Mouse (Mus musculus) ES-E14 (cell line): ENCODE measurements around the gene Abhd10. TPM values are rescaled to one million over a fixed set of nuclear protein-coding genes. Genes with fewer than 3 reads are reported as not detected.
A peak's percentile ranks its signal among the peaks of the same experiment; 100 is the strongest.

Experiments used
- DNase-seq: peaks from one replicate; pipeline ENCODE4 v3.0.0-alpha.2; 2013; ENCODE audit warnings: low read depth, low spot score
- H3K27ac ChIP-seq: 2 replicates; pipeline ENCODE4 v1.5.1; 2012; ENCODE audit warnings: low read depth, mild to moderate bottlenecking, low read length, moderate library complexity, mixed read lengths; ENCODE audit not compliant: poor library complexity, insufficient read depth, severe bottlenecking
- H3K36me3 ChIP-seq: 2 replicates; pipeline ENCODE4 v1.6.1; 2012; ENCODE audit warnings: mild to moderate bottlenecking, low read length, moderate library complexity, mixed read lengths; ENCODE audit not compliant: control insufficient read depth, poor library complexity, insufficient read depth, severe bottlenecking
- H3K4me1 ChIP-seq, 2 experiments: fragments of 150-350 bp in 1 of 2; sonication (generic) in 1 of 2; 2 replicates each; pipeline ENCODE4 v1.6.1; 2012; ENCODE audit warnings: low read length in 2 of 2, mild to moderate bottlenecking in 1 of 2, mixed read lengths in 1 of 2; ENCODE audit not compliant: control insufficient read depth in 2 of 2, insufficient read depth in 2 of 2, poor library complexity in 1 of 2
- H3K4me3 ChIP-seq, 2 experiments: fragments of 150-350 bp in 1 of 2; sonication (generic) in 1 of 2; 2 replicates each; pipeline ENCODE4 v1.5.1; 2012; ENCODE audit warnings: low read length in 2 of 2, low read depth in 1 of 2, mild to moderate bottlenecking in 1 of 2, mixed read lengths in 1 of 2; ENCODE audit not compliant: insufficient read depth in 1 of 2, poor library complexity in 1 of 2, severe bottlenecking in 1 of 2
- H3K9ac ChIP-seq: 2 replicates; pipeline ENCODE4 v1.6.1; 2012; ENCODE audit warnings: low read depth, mild to moderate bottlenecking, low read length, mixed read lengths; ENCODE audit not compliant: poor library complexity, insufficient read depth, severe bottlenecking
- H3K9me3 ChIP-seq: fragments of 150-350 bp; sonication (generic); 2 replicates; pipeline ENCODE4 v1.6.1; 2012; ENCODE audit warnings: low read depth, mild to moderate bottlenecking, low read length; ENCODE audit not compliant: control insufficient read depth, insufficient read depth
- CHD2 ChIP-seq: IDR thresholded peaks from 2 replicates; pipeline ENCODE4 v1.6.1; 2014; ENCODE audit warnings: mild to moderate bottlenecking, low read depth, low read length, inconsistent platforms
- HCFC1 ChIP-seq: IDR thresholded peaks from 2 replicates; pipeline ENCODE4 v1.6.1; 2012; ENCODE audit warnings: low read length, inconsistent platforms, borderline replicate concordance; ENCODE audit not compliant: insufficient read depth
- MAFK ChIP-seq: IDR thresholded peaks from 2 replicates; pipeline ENCODE4 v1.6.1; 2014; ENCODE audit warnings: mild to moderate bottlenecking, low read depth, low read length, inconsistent platforms; ENCODE audit not compliant: insufficient read depth
- ZC3H11A ChIP-seq: IDR thresholded peaks from 2 replicates; pipeline ENCODE4 v1.6.1; 2012; ENCODE audit warnings: low read depth, mild to moderate bottlenecking, inconsistent platforms, low read length, borderline replicate concordance
- ZNF384 ChIP-seq: IDR thresholded peaks from 2 replicates; pipeline ENCODE4 v1.6.1; 2012; ENCODE audit warnings: low read depth, low read length, inconsistent platforms
- in situ Hi-C, 2 experiments: fragments of 600-800 bp; cut with MboI; formaldehyde crosslinking; loops; one replicate each; pipeline ENCODE4 v1.15.1; 2025; ENCODE audit warnings: low sequenced_read_pairs in 2 of 2, inconsistent platforms in 1 of 2; ENCODE audit not compliant: unreplicated experiment in 2 of 2
- total RNA-seq: library from RNA; depleted of rRNA; stranded (reverse); fragments of 300-350 nt; gene quantifications from 2 replicates; pipeline ENCODE4 v1.2.3, GENCODE M21; 2012

Abhd10 gene
- total RNA-seq, 1 experiment: 13.2 TPM

DNA sequence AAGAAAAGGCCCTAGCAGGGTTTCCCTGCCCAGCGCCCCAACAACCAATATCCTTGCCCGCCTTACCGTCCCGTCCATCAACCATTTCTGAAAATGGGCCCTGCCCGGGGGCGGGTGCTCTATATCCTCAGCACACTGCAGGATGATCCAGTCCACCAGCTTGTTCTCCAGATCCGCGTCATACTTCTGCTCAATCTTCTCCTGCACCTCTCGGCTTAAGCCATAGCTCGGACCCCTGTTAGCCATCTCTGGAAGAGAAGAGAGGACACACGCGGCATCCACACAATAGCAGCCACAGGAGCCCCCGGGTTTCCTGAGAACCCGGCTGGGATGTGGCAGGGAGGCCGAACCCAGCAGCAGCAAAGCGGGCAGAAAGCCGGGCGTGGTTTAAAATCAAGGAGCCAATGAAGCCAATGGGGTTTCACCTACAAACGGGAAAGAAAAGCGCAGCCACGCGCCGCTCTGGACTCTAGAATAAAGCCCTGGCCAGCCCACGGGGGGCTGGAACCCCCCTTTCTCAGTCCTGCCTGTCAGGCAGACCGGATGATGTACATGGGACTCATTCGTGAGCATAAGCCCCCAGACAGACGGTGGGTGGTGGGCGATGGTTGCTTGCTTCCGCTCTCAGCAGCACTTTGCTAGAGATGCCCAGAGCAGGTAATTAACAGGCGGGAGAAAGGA, 18.6 kb downstream of the Abhd10 start, which contains the start of gene Tagln3:
Gene Tagln3 (minus strand): TSS at position 548 of the 681 bp plus-strand sequence.
- Histone ChIP-seq H3K9ac (peak within 1 kb of the TSS; percentile 58; the same call in 1 of the 2 replicates), H3K9me3 (no peaks in the 10 kb centered on the region), H3K4me1 (peaks cover 10 to 12% of the 10 kb centered on the region in 2 experiments), H3K27ac (0 out of 2 replicates have a peak within 1 kb of the TSS, but pooled peaks have one; percentile 13), H3K4me3 (peak within 1 kb of the TSS; percentile 59 to 74), H3K36me3 (no peaks in the 10 kb centered on the region)
- TF ChIP-seq MAFK (no peak), ZNF384 (no peak), HCFC1 (no peak)
- DNase-seq: no peak
- in situ Hi-C loops: no loop called here

DNA sequence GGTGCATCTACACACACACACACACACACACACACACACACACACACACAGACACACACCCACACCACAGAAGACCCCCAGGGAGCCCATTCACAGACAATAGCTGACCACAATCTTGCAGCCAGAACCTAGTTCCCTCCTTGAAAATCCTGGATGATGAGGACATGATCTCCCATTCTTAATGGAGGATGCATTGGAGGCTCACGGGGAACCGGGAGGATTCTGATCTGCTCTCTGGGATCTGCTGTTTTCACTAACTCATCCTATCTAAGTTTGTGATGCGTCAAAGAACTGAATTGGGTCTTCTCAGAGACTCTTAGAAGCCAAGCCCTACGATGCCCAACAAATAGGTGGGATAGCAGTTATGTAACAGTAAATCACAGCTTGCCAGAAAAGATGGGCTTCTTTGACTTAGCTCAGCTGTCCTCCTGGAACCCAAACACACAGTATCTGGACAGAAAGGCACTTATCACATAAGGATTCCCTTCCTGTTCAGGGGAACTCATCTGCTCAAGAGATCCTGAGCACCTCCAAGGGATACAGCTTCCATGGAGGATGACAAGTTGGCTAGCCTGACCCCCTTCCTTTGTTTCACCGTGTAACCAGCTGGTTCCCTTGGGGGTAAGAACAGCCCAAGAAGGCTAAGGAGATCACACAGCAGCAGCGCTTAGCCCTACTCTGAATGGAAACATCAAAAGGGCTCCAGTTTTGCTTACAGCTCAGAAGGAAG, 19.4 kb downstream of the Abhd10 start:
- H3K9me3 ChIP-seq: no peaks in the 10 kb centered on the region
- TF ChIP-seq CHD2 (no peak), HCFC1 (no peak), ZC3H11A (no peak), MAFK (no peak), ZNF384 (no peak)
- in situ Hi-C loops: no loop called here
- H3K27ac ChIP-seq: no peak overlapping the region
- no peaks in the 10 kb centered on the region for H3K36me3 ChIP-seq
- no peak overlapping the region for H3K9ac ChIP-seq
- peak overlapping the region; percentile 59 to 74 for H3K4me3 ChIP-seq
- no peak for DNase-seq
- peaks cover 10 to 12% of the 10 kb centered on the region in 2 experiments for H3K4me1 ChIP-seq

GRCm38 (mm10) chr16:45722460-45722951, 20.2 kb downstream of the Abhd10 start:
- Histone ChIP-seq H3K27ac (no peak overlapping the region), H3K4me3 (no peak overlapping the region), H3K9ac (no peak overlapping the region), H3K4me1 (peaks cover 10 to 12% of the 10 kb centered on the region in 2 experiments), H3K36me3 (no peaks in the 10 kb centered on the region), H3K9me3 (no peaks in the 10 kb centered on the region)
- DNase-seq: no peak
- in situ Hi-C loops: no loop called here
- TF ChIP-seq CHD2: no peak
- no peak for TF ChIP-seq ZC3H11A
- TF ChIP-seq ZNF384: no peak
- no peak for TF ChIP-seq HCFC1
- TF ChIP-seq MAFK: no peak

GRCm38 (mm10) chr16:45720022-45720630, 22.6 kb downstream of the Abhd10 start:
- Histone ChIP-seq H3K9me3 (no peaks in the 10 kb centered on the region), H3K9ac (no peak overlapping the region), H3K4me3 (no peak overlapping the region), H3K27ac (no peak overlapping the region), H3K4me1 (peaks cover 2 to 7% of the 10 kb centered on the region in 2 experiments), H3K36me3 (no peaks in the 10 kb centered on the region)
- TF ChIP-seq ZC3H11A (no peak), ZNF384 (no peak), HCFC1 (no peak), MAFK (no peak), CHD2 (no peak)
- DNase-seq: no peak
- in situ Hi-C loops: no loop called here
